Mouse (Mus musculus): ENCODE data around the gene Tmem121.
"Not testable (repeated sequence)": the region's sequence is repeated elsewhere in the genome, so short reads cannot be mapped to it uniquely, and the experiment has no call there.

The Tmem121 gene

DNA sequence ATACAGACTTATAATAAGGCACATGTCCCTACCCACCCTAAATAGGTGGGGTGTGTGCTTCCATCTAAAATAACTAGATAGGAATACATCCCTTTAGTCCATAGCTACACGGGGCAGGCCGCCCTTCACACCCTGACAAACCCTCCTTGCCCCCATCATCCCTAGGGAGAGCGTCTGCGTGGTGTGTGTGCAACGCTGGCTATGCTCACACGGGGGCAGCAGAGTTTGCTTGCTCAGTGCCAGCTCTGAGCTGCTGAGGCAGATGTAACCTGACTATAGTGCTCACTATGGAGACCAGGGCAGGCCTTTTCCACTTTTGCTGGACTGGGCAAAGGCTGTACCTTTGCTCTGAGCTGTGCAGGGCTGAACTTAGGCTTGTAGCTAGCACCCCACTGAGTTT is 37.0 kb downstream of the Tmem121 start:
- DNase-seq: peak; percentile 75

DNA sequence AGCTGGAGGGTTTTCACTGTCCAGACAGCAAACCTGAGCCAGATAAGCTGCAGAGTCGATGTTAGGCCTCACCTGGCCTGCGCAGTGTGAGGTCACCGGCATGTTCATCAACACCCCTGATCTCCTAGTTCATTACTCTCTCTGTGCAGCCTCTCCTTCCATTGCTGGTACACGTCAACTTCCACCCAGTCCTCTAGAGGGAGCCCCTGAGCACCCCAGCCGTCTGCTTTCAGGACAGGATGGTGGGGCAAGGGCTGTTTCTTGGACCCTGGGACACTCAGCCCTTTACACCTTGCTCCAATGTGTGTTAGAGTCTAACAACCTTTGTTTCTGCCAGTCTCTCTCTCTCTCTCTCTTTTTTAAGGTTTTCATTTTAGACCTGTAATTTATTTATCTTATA is 38.5 kb downstream of the Tmem121 start:
- DNase-seq: no peak

DNA sequence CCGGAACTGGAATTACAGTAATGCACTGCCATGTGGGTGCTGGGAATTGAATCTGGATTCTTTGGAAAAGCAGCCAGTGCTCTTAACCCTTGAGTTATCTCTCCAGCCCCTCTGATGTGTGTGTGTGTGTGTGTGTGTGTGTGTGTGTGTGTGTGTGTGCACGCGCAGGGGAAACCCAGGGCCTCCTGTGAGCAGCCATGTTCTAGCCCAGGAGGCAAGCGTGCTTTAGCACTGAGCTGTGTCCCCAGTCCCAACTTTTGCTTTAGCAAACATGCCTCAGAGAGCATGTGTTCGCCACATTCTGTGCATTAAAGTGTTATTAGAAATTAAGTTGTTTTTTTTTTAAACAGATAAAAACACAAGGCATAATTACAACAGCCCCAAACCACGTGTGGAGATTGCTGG is 39.0 kb downstream of the Tmem121 start:
- DNase-seq: no peak

DNA sequence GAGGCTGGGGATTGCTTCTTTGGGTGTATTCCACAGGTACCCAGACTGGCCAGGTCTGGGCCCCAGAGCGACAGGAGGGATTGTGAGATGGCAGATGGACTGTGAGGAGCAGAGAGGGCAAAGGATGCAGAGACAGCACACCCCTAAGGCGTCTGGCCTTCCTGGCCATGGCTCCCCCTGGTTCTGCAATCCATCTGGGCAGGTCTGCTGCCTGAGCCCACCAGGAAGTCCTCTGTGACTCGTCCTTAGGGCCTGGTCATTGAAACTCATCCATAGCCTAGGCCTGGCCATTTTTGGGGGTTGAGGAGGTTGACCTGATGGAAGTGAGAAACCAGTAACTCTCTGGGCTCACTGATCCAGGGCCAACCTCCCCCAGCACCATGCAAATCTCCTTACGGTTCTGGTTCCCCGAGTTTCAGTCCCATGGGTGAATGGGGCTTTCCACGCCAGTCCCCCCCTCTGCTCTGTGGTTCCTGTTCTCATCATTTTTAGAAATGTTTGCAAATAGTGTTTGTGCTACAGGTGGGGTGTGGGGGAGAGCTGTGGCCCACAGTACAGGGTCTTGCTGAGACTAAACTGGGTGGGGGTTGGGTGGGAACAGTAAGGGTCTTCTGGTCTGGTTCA is 42.4 kb downstream of the Tmem121 start:
- no peak for DNase-seq

DNA sequence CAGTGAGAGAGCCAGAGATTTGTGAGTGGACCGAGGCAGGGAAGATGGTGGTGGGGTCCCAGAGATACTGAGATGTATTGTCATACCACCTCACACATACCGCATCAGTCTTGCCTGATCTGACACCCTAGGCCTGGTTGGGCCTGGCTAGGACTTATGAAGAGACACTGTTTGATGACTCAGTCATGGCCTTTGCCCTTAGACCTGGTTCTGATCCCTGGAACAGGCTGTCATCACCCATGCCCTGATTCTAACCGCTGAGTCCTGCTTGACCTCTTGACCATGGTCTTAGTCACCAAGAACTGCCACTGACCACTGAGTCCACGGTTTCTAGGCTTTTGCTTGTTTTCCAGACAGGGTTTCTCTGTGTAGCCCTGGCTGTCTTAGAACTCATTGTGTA is 45.0 kb downstream of the Tmem121 start:
- DNase-seq: no peak

DNA sequence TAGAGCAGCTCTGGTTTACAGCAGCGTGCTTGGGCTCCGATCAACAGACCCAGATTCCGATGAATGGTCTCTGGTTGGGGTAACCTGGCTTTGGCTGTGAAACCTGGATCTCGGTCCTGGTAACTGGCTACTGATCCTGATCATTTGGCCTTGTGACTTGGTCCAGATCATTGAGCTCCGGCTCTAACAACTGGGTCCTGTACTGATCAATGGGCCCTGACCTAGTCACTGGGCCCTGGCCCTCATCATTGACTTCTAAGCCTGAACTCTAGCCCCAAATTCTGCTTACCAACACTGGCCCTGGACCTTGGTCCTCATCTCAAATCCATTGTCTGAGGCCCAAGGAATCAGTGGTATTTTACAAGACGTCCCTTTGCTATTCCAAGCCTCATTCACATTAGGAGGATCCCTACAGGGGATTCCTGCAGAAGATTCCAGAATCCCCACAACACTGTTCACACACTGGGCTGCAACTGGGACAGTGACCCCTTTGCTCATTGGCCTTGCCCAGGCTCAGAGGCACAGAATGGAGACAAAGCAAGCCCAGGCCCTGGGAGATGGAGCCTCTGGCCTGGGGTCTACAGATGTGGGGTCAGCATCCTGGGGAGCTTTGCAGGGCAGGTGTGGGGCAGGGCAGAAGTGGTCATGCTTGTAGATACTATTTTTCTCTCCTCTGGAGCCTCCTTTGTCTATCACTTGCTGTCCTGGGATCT is 46.0 kb downstream of the Tmem121 start:
- DNase-seq: not testable (repeated sequence)

DNA sequence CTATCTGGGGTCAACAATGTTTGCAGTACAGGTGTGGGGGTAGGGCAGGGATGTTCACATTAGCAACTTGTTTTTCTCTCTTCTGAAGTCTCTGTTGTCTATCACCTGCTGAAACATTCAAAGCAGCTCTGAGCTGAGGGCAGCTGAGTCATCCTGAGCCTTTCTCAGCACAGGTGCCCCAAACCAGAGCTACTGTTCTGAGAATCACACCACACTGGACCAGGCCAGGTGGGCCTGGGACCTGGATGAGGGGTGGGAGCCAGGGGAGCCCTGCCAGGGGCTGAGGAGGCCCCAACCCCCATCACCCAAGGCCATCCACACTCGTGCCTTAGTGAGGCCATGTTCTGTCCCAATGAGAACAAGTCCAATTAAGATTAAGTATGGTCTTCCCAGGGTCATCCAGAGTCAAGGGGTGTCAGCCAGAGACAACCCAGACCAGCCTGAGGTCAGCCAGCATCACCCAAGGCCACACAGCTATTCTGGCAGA is 46.6 kb downstream of the Tmem121 start:
- DNase-seq: not testable (repeated sequence)

Data from kidney, postnatal 10 days (tissue).